ENCODE assay signal across 16 mouse cellular contexts in genomic region chr12:48086988-48087387, GRCm38 (mm10).
"Had no signal": no experiment of that assay in that cellular context is flagged by ENCODE, and none has a peak within 500 bp of the region (broad histone marks: within the 10 kb centered on the region; RNA-seq: fewer than 3 reads in every experiment).

No protein-coding gene starts in this region.

- H3K4me1 ChIP-seq: neural tube, embryonic 13.5 days; neural tube, embryonic 15.5 days; stomach, embryonic 15.5 days had no signal

- H3K4me2 ChIP-seq: neural tube, embryonic 13.5 days; neural tube, embryonic 15.5 days; stomach, embryonic 15.5 days had no signal

- H3K27ac ChIP-seq: neural tube, embryonic 13.5 days; neural tube, embryonic 15.5 days; stomach, embryonic 15.5 days; stomach, postnatal 0 days had no signal

- H3K36me3 ChIP-seq: neural tube, embryonic 13.5 days; neural tube, embryonic 15.5 days; stomach, embryonic 15.5 days had no signal

- H3K4me3 ChIP-seq: neural tube, embryonic 13.5 days; neural tube, embryonic 15.5 days; stomach, embryonic 15.5 days had no signal

- H3K27me3 ChIP-seq: neural tube, embryonic 13.5 days; neural tube, embryonic 15.5 days; stomach, embryonic 15.5 days had no signal

- H3K9me3 ChIP-seq: neural tube, embryonic 13.5 days; neural tube, embryonic 15.5 days; stomach, embryonic 15.5 days had no signal

- H3K9ac ChIP-seq: neural tube, embryonic 13.5 days; neural tube, embryonic 15.5 days; stomach, embryonic 15.5 days had no signal

- DNase-seq: retina, postnatal 1 day; right cerebral cortex, adult 18-20 months; right cerebral cortex, postnatal 14 days; right cerebral cortex, postnatal 25 days; right cerebral cortex, postnatal 4 days; spleen, adult 18-20 months; thymus, adult 18-20 months; thymus, adult 2 months; thymus, postnatal 14 days; thymus, postnatal 25 days; thymus, postnatal 36 days; thymus, postnatal 4 days had no signal
